In genomic region chr7:115726776-115727175, GRCm38 (mm10) we compare ENCODE assay signal across 16 mouse cellular contexts.
"Had no signal": no experiment of that assay in that cellular context is flagged by ENCODE, and none has a peak within 500 bp of the region (broad histone marks: within the 10 kb centered on the region; RNA-seq: fewer than 3 reads in every experiment).

No protein-coding gene starts in this region.

- DNase-seq: lung, adult 18-20 months; lung, embryonic 14.5 days; lung, postnatal 10 days; lung, postnatal 4 days; midbrain, embryonic 14.5 days; right cerebral cortex, postnatal 14 days; spleen, adult 18-20 months; thymus, adult 18-20 months; thymus, postnatal 14 days; thymus, postnatal 36 days had no signal

- H3K9me3 ChIP-seq: midbrain, embryonic 10.5 days; midbrain, embryonic 12.5 days; neural tube, embryonic 13.5 days; neural tube, embryonic 15.5 days had no signal

- H3K36me3 ChIP-seq: midbrain, embryonic 10.5 days; midbrain, embryonic 12.5 days; neural tube, embryonic 13.5 days; neural tube, embryonic 15.5 days had no signal

- H3K27me3 ChIP-seq: midbrain, embryonic 12.5 days; neural tube, embryonic 13.5 days; neural tube, embryonic 15.5 days had no signal

- H3K4me2 ChIP-seq: lung, embryonic 14.5 days; midbrain, embryonic 12.5 days; neural tube, embryonic 13.5 days; neural tube, embryonic 15.5 days had no signal

- H3K4me3 ChIP-seq: midbrain, embryonic 10.5 days; midbrain, embryonic 12.5 days; myocyte; neural tube, embryonic 13.5 days; neural tube, embryonic 15.5 days had no signal

- H3K27ac ChIP-seq: midbrain, embryonic 10.5 days; midbrain, embryonic 12.5 days; neural tube, embryonic 13.5 days; neural tube, embryonic 15.5 days had no signal

- H3K9ac ChIP-seq: lung, embryonic 14.5 days; midbrain, embryonic 12.5 days; neural tube, embryonic 13.5 days; neural tube, embryonic 15.5 days had no signal

- ATAC-seq: midbrain, embryonic 16.5 days had no signal
